Mouse (Mus musculus) heart, adult 2 months (tissue): ENCODE measurements around the gene Casq1.

Experiments used
- CTCF ChIP-seq: fragments of 200-600 bp; IDR thresholded peaks from 2 replicates; pipeline ENCODE4 v1.8.1; 2022; ENCODE audit warnings: antibody characterized with exemption, mild to moderate bottlenecking, moderate library complexity
- POLR2A ChIP-seq: fragments of 200-500 bp; IDR thresholded peaks from 2 replicates; pipeline ENCODE4 v1.6.1; 2011; ENCODE audit warnings: mild to moderate bottlenecking, low read depth, low read length, control low read depth; ENCODE audit not compliant: insufficient read depth

DNA sequence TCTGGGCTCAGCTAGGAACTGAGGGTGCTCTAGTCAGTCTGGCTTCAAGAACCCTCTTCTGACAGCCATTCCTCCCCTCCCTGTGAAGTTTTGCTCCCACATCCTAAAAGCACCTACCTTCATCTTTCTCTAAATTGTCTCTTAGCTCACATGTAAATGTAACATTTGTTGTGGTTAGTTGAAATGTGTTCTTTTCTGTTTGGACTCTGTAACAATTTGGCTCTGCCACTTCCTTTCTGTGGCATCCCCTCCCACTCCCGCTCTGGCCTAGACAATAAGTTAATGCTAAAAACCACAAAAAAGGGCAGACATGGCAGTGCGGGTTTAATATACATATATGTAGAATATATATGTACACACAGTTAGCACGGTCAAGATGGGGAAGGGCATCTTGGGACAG lies 22.5 kb downstream of the Casq1 start:
- TF ChIP-seq CTCF (no peak), POLR2A (no peak)
